Mouse (Mus musculus): ENCODE measurements at regions not wholly inside any gene's neighbourhood (a gene's known extent, or its start where the extent isn't known, plus 50 kb on each side); places are given as distances from the start of the nearest gene placed in this dataset.

GRCm38 (mm10) chr13:103459486-103460147 is 125.3 kb upstream of the Mast4 start:
- 87% methylated on average over 13 of the region's 13 CpGs for WGBS
- no peak overlapping the region for H3K4me2 ChIP-seq
- no peaks in the 10 kb centered on the region for H3K9me3 ChIP-seq (replicated peaks)
- no peak overlapping the region for H3K4me3 ChIP-seq (replicated peaks)
- H3K4me1 ChIP-seq = no peaks in the 10 kb centered on the region
- H3K36me3 ChIP-seq = no peaks in the 10 kb centered on the region
- H3K27me3 ChIP-seq = no peaks in the 10 kb centered on the region
- H3K9ac ChIP-seq = no peak overlapping the region
- ATAC-seq (replicated peaks; ENCODE audit: low FRiP score) = no peak
- no peak overlapping the region for H3K27ac ChIP-seq

DNA sequence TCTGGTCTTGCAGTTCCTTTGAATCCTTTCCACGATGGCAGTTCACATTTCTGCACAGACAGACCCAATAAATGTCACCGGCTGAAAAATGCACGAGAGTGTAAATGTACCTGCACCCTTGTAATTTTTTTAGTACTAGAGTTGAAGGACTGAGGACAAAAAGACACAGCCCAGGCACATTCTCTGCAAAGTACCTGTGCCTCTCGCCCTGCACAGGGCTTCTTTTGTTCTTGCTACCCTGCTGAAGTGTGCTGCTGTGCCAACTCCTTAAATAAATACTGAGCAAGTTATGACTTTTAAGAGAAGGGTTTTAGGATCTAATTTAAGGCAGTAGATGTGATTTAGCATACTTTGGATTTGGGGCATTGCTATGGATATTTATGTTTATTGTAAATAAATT is 118.5 kb upstream of the Mast4 start:
- Histone ChIP-seq H3K36me3 (no peaks in the 10 kb centered on the region), H3K27me3 (no peaks in the 10 kb centered on the region), H3K9me3 (replicated peaks) (no peaks in the 10 kb centered on the region), H3K4me1 (no peaks in the 10 kb centered on the region), H3K27ac (no peak overlapping the region), H3K4me2 (no peak overlapping the region), H3K4me3 (replicated peaks) (no peak overlapping the region), H3K9ac (no peak overlapping the region)
- 72% methylated on average over 4 of the region's 4 CpGs for WGBS
- no peak for ATAC-seq (replicated peaks; ENCODE audit: low FRiP score)

- Histone ChIP-seq H3K4me3 (replicated peaks) (no peak overlapping the region), H3K27me3 (no peaks in the 10 kb centered on the region), H3K9me3 (replicated peaks) (no peaks in the 10 kb centered on the region), H3K36me3 (no peaks in the 10 kb centered on the region), H3K27ac (no peak overlapping the region), H3K4me1 (no peaks in the 10 kb centered on the region), H3K4me2 (no peak overlapping the region), H3K9ac (no peak overlapping the region)
- no peak for ATAC-seq (replicated peaks; ENCODE audit: low FRiP score)
- 82% methylated on average over 3 of the region's 3 CpGs for WGBS
Measured at GRCm38 (mm10) chr13:103430589-103430988, 96.3 kb upstream of the Mast4 start.

- Histone ChIP-seq H3K4me1 (no peaks in the 10 kb centered on the region), H3K4me2 (no peak overlapping the region), H3K27ac (no peak overlapping the region), H3K27me3 (no peaks in the 10 kb centered on the region), H3K9ac (no peak overlapping the region), H3K9me3 (replicated peaks) (no peaks in the 10 kb centered on the region), H3K4me3 (replicated peaks) (no peak overlapping the region), H3K36me3 (no peaks in the 10 kb centered on the region)
- ATAC-seq (replicated peaks; ENCODE audit: low FRiP score) = no peak
- 85% methylated on average over 7 of the region's 7 CpGs for WGBS
Measured at GRCm38 (mm10) chr13:103424011-103424410, 89.7 kb upstream of the Mast4 start.

- WGBS = 87% methylated on average over 8 of the region's 8 CpGs
- no peak for ATAC-seq (replicated peaks; ENCODE audit: low FRiP score)
Measured at GRCm38 (mm10) chr13:103423417-103423816, 89.1 kb upstream of the Mast4 start.

GRCm38 (mm10) chr13:103422997-103423396 is 88.7 kb upstream of the Mast4 start:
- Histone ChIP-seq H3K36me3 (no peaks in the 10 kb centered on the region), H3K4me1 (no peaks in the 10 kb centered on the region), H3K4me3 (replicated peaks) (no peak overlapping the region), H3K27ac (no peak overlapping the region), H3K9ac (no peak overlapping the region), H3K27me3 (no peaks in the 10 kb centered on the region), H3K4me2 (no peak overlapping the region), H3K9me3 (replicated peaks) (no peaks in the 10 kb centered on the region)
- no peak for ATAC-seq (replicated peaks; ENCODE audit: low FRiP score)
- WGBS = 93% methylated on average over 8 of the region's 8 CpGs

More at GRCm38 (mm10) chr13:103423417-103423816, 89.1 kb upstream of the Mast4 start:
- no peaks in the 10 kb centered on the region for H3K36me3 ChIP-seq
- no peaks in the 10 kb centered on the region for H3K27me3 ChIP-seq
- H3K4me3 ChIP-seq (replicated peaks) = no peak overlapping the region
- no peaks in the 10 kb centered on the region for H3K4me1 ChIP-seq
- H3K4me2 ChIP-seq = no peak overlapping the region
- no peak overlapping the region for H3K27ac ChIP-seq
- no peaks in the 10 kb centered on the region for H3K9me3 ChIP-seq (replicated peaks)
- H3K9ac ChIP-seq = no peak overlapping the region

DNA sequence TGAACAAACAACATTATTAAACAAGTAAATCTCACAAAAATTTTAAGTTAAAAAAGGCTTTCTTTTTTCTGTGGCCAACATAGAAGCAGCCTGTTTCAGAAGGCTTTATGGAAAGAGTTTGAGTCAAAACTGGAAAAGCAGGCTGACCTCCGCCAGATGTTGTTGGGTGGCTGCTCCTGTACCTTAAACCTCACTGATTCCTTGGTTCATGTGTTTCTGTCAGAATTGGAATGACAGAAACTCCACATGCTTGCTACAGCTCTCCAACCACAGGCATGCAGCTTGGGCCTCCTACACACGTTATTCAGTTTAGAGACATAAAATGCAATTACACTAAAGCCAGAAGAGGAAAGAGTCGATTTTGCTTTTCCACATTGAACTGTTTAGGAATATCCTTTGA is 84.8 kb upstream of the Mast4 start:
- no peak overlapping the region for H3K4me3 ChIP-seq (replicated peaks)
- no peak overlapping the region for H3K27ac ChIP-seq
- no peaks in the 10 kb centered on the region for H3K27me3 ChIP-seq
- H3K9me3 ChIP-seq (replicated peaks) = no peaks in the 10 kb centered on the region
- H3K4me1 ChIP-seq = no peaks in the 10 kb centered on the region
- no peak overlapping the region for H3K4me2 ChIP-seq
- no peaks in the 10 kb centered on the region for H3K36me3 ChIP-seq
- WGBS = 67% methylated on average over 3 of the region's 3 CpGs
- ATAC-seq (replicated peaks; ENCODE audit: low FRiP score) = no peak
- no peak overlapping the region for H3K9ac ChIP-seq

DNA sequence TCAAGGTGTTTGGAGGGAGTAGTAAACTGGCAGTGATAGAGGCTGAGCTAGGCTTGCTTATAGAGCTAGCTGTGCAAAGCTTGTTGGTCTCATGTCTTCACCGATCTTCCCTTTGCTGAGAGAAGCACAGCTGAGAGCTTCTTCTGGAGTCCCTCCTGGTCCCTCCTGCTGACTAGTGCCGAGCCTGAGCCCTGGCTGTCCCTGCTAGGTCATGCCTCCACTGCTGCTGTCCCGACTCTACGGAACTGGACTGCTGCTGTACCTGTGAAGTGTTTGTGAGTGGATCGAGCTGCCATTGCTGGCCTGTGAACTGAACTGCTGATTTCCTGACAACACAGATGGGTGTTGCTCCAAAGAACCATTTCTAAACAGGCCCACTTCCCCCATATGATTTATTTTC is 83.0 kb upstream of the Mast4 start:
- Histone ChIP-seq H3K36me3 (no peaks in the 10 kb centered on the region), H3K27ac (no peak overlapping the region), H3K9me3 (replicated peaks) (no peaks in the 10 kb centered on the region), H3K9ac (no peak overlapping the region), H3K27me3 (no peaks in the 10 kb centered on the region), H3K4me2 (no peak overlapping the region), H3K4me3 (replicated peaks) (no peak overlapping the region), H3K4me1 (no peaks in the 10 kb centered on the region)
- WGBS = 84% methylated on average over 5 of the region's 5 CpGs
- ATAC-seq (replicated peaks; ENCODE audit: low FRiP score) = no peak

DNA sequence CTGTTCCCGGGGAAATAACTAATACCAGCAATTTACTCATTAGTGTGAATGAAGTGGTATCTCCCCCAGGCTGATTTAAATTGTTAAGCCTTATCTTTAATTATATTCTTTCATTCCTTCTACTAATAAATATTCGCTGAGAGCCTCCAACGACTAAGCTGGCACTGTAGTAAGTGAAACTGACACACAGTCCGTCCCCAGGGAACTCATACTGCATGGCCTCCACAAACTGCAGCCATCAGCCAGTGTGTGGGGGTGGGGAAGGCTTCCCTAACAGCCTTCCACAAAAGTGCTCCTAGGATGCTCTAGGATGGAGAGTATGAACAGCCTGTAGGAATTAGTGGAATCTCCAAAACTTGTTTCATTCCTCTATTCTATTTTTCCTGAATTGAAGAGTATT is 81.0 kb upstream of the Mast4 start:
- no peak for ATAC-seq (replicated peaks; ENCODE audit: low FRiP score)
- H3K4me1 ChIP-seq = no peaks in the 10 kb centered on the region
- no peaks in the 10 kb centered on the region for H3K9me3 ChIP-seq (replicated peaks)
- no peak overlapping the region for H3K4me3 ChIP-seq (replicated peaks)
- H3K27ac ChIP-seq = no peak overlapping the region
- H3K27me3 ChIP-seq = no peaks in the 10 kb centered on the region
- no peak overlapping the region for H3K9ac ChIP-seq
- no peak overlapping the region for H3K4me2 ChIP-seq
- WGBS = 72% methylated on average over 4 of the region's 4 CpGs
- no peaks in the 10 kb centered on the region for H3K36me3 ChIP-seq

DNA sequence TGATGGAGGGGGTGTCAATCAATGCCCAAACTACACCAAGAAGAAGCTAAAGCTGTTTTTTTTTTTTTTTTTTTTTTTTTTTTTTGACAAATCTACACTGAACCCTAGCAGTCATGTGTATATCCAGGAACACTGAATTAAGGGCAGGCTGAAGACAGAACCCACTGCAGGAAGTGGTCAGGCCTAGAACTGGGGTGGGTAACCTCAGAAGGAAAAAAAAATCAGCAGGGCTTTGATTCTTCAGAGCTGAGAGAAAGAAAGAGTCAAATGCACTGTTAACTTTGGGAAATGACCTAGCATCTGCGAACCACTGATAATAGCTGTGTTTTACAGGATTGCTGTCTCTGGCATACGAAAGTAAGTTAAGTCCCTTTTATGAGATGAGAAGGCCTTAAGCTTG is 78.3 kb upstream of the Mast4 start:
- no peak overlapping the region for H3K9ac ChIP-seq
- 89% methylated on average over 2 of the region's 2 CpGs for WGBS
- H3K9me3 ChIP-seq (replicated peaks) = no peaks in the 10 kb centered on the region
- ATAC-seq (replicated peaks; ENCODE audit: low FRiP score) = no peak
- H3K27ac ChIP-seq = no peak overlapping the region
- no peaks in the 10 kb centered on the region for H3K4me1 ChIP-seq
- H3K4me2 ChIP-seq = no peak overlapping the region
- no peak overlapping the region for H3K4me3 ChIP-seq (replicated peaks)
- H3K36me3 ChIP-seq = no peaks in the 10 kb centered on the region
- no peaks in the 10 kb centered on the region for H3K27me3 ChIP-seq

GRCm38 (mm10) chr13:103409286-103409685 is 75.0 kb upstream of the Mast4 start:
- 64% methylated on average over 7 of the region's 7 CpGs for WGBS
- ATAC-seq (replicated peaks; ENCODE audit: low FRiP score) = no peak
- no peaks in the 10 kb centered on the region for H3K27me3 ChIP-seq
- H3K36me3 ChIP-seq = no peaks in the 10 kb centered on the region
- H3K9ac ChIP-seq = no peak overlapping the region
- no peaks in the 10 kb centered on the region for H3K9me3 ChIP-seq (replicated peaks)
- no peak overlapping the region for H3K27ac ChIP-seq
- H3K4me2 ChIP-seq = no peak overlapping the region
- no peaks in the 10 kb centered on the region for H3K4me1 ChIP-seq
- H3K4me3 ChIP-seq (replicated peaks) = no peak overlapping the region

DNA sequence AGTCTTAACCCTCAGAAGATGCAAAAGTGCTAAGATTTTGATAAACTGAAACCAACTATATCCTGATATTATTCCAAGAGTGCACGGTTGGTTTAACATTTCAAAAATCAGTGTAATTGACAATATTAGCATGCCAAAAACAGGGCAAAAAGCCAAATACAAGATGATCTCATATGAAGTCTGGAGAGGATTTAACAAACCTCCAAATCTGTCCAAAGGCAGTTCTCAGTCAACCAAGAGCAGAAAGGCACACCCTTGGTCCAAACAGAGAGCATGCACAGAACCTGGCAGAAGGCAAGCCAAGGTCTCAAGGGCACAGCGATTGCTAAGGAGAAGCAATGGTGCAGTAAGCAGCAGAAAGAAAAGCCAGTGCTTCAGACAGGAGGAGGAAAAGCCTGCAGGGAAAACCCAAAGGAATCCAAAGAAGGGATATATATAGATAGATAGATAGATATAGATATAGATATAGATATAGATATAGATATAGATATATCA is 62.3 kb upstream of the Mast4 start:
- H3K4me3 ChIP-seq (replicated peaks) = no peak overlapping the region
- WGBS = 88% methylated on average over 2 of the region's 2 CpGs
- no peak overlapping the region for H3K9ac ChIP-seq
- H3K36me3 ChIP-seq = no peaks in the 10 kb centered on the region
- no peaks in the 10 kb centered on the region for H3K4me1 ChIP-seq
- H3K27me3 ChIP-seq = no peaks in the 10 kb centered on the region; the same call in 1 of the 2 replicates
- ATAC-seq (replicated peaks; ENCODE audit: low FRiP score) = no peak
- H3K27ac ChIP-seq = no peak overlapping the region
- no peak overlapping the region for H3K4me2 ChIP-seq
- no peaks in the 10 kb centered on the region for H3K9me3 ChIP-seq (replicated peaks)

DNA sequence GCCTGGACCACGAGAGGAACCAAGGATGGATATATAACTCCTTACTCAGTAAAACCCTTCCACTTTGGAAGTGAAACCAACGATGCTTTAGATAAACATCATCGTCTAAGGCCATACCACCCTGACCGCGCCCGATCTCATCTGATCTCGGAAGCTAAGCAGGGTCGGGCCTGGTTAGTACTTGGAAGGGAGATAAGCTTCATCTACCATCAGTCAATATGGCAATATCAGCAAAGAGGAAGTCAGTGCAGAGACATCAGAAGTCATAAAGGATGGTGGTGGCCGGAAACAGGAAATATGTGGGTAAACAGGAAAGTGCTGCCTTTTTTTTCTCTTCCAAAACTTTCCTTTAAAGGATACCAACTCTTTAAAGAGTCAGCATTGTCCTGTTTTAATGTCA is 61.8 kb upstream of the Mast4 start:
- Histone ChIP-seq H3K4me3 (replicated peaks) (no peak overlapping the region), H3K4me2 (no peak overlapping the region), H3K9ac (no peak overlapping the region), H3K27ac (no peak overlapping the region), H3K27me3 (no peaks in the 10 kb centered on the region; the same call in 1 of the 2 replicates), H3K9me3 (replicated peaks) (no peaks in the 10 kb centered on the region), H3K36me3 (no peaks in the 10 kb centered on the region), H3K4me1 (no peaks in the 10 kb centered on the region)
- no peak for ATAC-seq (replicated peaks; ENCODE audit: low FRiP score)
- whole genome bisulfite sequencing = 78% methylated on average over 9 of the region's 9 CpGs
